Mouse (Mus musculus) cerebellum, postnatal 4 days (tissue): ENCODE measurements around the gene Nabp1.
"Not testable (repeated sequence)": the region's sequence is repeated elsewhere in the genome, so short reads cannot be mapped to it uniquely, and the experiment has no call there.

ENCODE experiments used
- DNase-seq, 2 experiments: peaks; one replicate each; pipeline ENCODE4 v3.0.0; 2022; ENCODE audit warnings: low spot score in 2 of 2, mixed read lengths in 1 of 2

Gene Nabp1

DNA sequence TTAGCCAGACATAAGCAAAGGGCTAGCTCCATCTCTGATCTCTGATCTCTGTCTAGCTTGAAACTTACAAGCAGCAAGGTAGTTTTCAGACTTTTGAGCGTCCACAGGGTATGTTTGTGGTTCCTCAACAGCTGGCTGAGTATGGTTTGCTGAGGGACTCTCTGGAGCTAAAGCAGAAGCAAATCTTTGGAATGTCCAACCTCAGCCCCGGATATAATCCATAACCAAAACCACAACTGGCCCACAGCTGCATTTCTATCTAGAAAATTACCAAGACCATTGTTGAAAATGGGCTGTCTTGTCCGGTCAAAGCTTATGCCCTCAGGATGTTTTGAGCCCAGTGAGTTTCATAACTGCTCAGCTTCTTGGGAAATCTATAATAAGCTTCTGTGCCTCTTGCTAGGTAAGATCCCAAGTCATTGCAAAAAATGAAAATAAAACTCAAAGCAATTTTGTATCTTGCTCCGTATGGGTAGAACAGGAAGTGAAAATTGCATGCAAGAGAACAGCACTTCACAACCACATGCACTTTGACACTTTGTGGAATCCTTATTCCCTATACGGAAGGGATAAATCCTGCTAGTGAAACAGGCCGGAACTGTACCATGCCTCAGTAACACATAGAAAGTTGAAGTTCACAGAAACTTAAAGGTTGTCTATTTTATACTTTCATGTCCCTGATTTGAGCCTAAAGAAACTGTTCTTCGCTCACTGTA is 15.5 kb upstream of the Nabp1 start:
- no peak for DNase-seq

GRCm38 (mm10) chr1:51486291-51486690 is 8.1 kb upstream of the Nabp1 start:
- DNase-seq, result no peak

DNA sequence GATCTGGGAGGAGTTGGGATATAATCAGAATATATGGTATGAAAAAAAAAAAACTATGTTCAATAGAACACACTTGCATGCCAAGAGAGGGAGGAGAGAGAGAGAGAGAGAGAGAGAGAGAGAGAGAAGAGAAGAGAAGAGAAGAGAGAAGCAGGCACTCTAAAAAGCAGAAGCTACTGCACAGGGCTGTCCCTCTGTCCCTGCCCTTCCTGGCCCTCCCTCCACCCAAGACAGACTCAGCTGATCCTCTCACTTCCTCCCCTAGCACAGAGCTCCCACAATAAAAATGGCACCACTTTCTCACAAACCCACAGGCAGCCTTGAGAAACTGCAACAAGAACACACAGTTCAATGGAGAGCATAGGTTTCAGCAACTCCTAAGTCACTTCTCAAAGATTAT is 2.2 kb upstream of the Nabp1 start:
- DNase-seq, result no peak

- no peak for DNase-seq
These were observed 1.5 kb upstream of the Nabp1 start for GRCm38 (mm10) chr1:51479691-51480090.

- DNase-seq, result no peak
These were observed 753 bp upstream of the Nabp1 start for GRCm38 (mm10) chr1:51479027-51479329.

- peak in 1 of 2 experiments; percentile 35 for DNase-seq
These were observed 556 bp downstream of the Nabp1 start for GRCm38 (mm10) chr1:51477656-51478081.

- DNase-seq, result no peak
These were observed 1.8 kb downstream of the Nabp1 start for GRCm38 (mm10) chr1:51476405-51476804.

GRCm38 (mm10) chr1:51468077-51468476 is 10.1 kb downstream of the Nabp1 start:
- DNase-seq, result no peak

GRCm38 (mm10) chr1:51467181-51467580 is 11.0 kb downstream of the Nabp1 start:
- no peak for DNase-seq

DNA sequence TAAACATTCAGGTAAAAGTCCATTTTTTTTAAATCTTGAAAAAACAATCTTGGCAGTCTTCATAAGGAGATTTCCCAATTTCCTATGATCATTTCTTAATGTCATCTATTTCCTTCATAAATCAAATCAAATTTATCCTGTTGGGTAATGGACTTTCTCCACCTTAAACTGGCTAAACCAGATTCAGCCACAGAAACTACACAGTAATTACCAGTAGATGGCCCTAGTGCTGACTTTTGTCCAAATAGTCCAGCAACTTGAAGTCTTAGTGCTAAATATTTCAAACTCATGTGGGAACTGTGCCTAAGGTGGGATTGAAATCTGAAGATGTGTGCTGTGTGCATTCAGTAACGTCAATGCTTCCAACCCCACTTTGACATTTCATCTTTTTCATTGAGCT is 11.8 kb downstream of the Nabp1 start:
- DNase-seq, result no peak

DNA sequence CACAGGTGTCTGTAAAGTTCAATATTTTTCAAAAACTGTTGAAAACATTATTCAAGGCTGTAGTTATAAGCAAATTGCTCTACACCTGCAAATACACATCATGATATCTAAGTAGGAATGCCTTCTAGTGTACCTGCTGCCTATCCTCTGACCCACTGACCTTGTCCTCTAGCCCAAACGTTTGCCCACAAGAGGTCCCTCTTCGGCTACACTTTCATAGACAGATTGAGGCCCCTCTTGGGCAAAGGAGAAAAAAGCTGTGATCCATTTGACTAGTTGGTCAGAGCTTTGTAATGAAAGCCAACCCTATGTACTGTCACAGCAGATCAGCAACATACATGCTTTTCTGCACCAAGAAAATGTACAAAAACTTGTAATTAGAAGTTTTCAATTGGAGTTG is 12.9 kb downstream of the Nabp1 start:
- no peak for DNase-seq

DNA sequence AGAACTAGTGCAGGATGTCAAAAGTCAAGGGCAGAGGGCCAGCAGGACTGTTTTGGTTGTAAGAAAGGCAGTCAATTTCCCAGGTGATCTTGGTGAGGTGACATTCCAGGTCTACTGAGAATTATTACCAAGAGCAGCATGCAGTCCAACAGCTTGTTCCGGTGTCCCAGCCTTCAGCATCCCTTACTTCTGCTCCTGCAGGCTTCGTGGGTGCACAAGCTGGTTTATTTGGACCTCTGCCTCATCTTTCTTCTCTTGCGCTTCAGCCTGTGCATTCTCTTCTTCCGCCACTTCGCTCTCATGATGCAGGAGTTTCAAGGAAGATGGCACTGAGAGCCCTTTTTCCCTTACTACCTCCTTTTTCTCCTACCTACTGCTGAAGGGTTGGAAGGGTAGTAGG is 15.2 kb downstream of the Nabp1 start:
- DNase-seq, result no peak

DNA sequence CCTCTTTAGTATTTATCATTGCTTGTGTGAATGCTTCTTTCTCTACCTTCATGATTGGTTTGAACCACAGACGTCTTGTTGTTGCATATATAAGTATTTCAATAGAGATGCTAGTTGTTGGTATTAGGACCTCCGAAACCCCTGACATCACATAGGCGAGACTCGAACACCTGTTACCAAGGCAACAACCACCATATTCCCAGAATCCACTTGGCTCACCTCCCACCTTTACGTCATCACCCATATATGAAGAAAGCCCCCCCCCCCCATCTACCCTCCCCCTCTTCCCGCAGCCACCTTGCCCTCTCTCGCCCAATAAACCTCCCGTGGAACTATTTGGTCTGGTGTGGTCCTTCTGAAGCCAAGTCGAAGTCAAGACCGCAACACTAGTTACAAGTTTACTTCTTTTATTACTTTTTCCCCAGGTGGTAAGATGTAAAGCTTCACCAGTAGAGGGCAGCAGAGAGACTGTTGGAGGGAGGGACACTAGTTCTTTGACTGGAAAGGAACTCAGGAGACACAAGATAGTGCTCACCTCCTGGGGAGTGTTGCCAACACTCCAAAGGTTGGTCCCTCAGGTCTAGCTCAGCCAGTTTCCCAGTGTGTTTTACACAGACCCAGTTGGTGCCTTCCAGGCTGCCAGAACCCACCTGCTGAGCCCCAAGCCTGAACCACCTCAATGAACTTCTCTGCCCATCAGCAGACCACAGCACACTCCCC is 19.3 kb downstream of the Nabp1 start:
- no peak for DNase-seq

DNA sequence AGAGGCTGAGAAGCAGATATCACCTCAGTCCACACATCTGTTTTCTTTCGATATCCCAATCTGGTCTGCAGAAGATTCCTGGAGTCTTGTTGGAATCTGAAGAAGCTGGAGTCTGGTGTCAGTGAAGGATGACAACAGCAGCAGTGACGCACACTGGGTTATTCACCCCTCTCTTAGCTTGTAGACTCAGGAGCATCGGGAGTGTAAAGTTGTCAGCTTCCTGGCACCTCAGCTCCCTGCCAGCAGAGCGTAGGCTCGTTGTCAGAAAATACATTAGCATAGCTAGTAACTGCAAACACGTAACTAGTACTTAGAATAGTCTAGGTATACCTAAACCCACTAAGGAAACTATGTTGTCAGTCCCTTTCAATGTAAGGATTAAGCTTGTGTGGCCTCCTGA is 20.1 kb downstream of the Nabp1 start:
- no peak for DNase-seq

DNA sequence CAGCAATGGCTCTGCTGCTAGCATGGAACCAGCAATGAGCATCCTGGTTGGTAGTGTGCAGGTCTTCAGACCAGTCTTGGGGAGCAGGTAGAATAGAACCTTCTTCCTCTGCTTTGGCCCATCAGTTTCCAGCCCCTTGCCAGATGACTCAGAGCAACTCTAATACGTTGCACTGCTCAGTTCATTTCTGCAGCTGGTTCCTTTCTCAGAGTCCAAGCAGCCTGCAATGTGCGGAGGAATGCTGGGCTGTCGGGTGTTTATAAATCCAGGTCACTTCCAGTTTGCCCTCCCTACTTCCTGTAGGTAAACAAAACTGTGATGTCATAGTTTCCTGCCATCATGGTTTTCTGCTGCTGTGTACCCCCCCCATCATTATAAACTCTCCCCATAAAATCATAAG is 21.0 kb downstream of the Nabp1 start:
- no peak for DNase-seq

DNA sequence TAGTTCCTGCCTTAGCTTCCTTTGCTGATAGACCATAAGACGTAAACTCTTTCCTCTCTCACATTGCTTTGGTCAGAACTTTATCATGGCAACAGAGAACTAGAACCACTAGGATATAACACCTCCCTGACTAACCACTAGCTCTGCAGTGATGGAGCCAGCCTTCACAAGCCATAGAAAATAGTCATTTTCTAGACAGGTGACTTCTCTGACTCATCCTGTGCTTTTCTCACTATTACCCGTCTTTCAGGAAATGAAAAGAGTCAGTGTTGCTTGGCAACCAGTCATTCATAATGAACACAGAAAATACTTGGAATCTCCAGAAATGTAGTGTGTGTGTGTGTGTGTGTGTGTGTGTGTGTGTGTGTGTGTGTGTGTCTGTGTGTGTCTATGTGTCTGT is 29.4 kb downstream of the Nabp1 start:
- no peak for DNase-seq

DNA sequence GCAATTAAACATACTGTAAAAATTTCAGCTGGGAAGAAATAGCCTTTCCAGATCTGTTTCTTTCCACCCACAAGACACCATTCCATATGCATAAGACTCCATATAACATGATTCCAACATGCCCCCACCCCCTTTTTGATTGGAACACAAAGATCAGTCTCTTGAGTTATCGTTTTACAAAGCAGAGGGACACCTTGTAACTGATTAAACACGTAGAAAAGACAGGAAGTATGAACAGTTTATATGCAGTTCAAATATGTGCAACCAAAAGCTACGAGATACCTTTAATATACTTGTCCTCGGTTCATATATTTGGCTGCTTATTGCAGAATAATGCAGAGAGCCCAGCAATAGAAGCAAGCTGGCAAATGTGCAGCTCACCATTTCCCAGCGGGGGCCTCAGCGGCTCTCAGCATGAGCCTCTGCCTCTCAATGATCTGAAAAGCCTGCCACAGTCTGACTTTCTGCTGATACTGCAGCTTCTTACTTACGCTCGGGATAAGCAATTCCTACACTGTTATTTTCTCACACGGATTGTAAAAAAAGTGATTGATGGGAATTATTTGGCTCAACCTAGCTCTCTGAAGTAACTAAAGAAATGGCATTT is 32.3 kb downstream of the Nabp1 start:
- DNase-seq, result peak in 1 of 2 experiments; percentile 54

GRCm38 (mm10) chr1:51445161-51445853 is 32.9 kb downstream of the Nabp1 start:
- no peak for DNase-seq

DNA sequence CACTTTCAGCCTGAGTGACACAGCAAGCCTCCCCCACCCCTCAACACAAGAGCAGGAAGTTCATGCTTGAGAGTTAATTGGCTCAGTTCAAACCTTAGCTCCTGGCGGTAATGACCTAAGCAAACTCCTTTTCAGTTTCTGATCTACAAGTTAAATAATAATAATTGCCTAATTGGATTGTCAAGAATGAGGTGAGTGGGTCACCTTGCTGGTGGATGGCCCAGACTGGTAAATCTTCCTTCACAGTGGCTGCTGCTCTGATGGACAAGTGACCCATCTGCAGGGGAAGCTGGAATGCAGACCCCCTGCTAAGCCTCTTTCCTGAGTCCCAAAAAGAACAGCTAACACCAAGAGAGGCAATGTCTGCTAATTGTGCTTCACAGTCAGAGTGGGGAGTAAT is 48.5 kb downstream of the Nabp1 start:
- DNase-seq, result no peak

DNA sequence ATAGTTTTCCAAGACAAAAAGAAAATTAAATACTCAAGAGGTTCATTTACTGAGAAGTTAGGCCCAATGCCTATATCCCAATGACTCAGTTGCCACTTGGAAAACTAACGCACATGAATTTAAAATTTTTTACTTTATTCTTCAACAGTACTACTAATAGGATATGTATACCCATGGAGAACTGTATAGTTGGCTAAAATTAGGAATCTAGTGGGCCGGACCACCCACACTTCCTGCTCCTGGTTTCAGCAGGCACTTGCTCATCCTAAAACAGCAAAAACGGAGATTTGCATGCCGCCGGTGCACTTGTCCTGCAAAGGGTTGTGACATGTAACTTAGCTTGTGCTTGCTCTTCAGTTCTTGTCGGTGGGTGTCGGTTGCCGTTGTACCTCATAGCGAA is 51.9 kb downstream of the Nabp1 start:
- DNase-seq, result no peak

DNA sequence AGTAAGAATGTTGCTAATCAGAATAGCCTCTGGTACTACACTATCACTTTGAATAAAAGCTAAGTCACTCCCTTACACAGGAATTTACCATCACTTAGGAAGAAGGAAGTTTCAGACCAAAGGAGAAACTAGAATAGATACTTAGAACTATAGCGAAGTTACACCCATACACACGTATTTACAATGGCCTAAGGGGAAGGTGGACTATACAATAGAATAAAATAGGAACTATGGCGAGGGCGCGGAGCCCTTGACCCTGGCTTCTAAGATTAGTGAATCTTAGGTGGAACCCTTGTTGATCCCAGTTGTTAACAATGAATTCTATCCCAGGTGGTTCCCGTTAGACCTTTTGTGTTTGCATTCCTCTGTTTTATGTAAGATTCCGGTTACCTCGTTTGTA is 57.2 kb downstream of the Nabp1 start:
- DNase-seq, result not testable (repeated sequence)

DNA sequence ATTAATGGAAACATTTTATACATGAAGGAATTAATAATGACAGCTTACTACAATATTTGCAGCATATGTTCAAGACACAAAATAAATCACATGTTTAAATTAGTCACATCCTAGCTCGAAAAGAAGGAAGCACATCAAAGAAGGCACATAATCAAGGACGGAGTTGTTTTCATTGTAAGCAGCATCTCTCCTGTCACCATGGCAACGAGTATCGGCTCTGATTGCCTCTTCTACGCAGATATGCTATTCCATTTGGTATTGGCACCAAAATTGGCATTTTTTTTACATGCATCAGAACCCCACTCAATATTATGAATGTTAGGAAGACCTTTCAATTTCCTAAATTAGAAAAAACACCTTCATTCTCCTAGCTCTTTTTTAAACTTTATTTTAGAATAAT is 59.5 kb downstream of the Nabp1 start:
- DNase-seq, result no peak
